Mouse (Mus musculus) liver, embryonic 12.5 days (tissue): ENCODE results near the gene 3110040M04Rik. TPM values are rescaled to one million over a fixed set of nuclear protein-coding genes. Genes with fewer than 3 reads are reported as not detected.
"Not testable (repeated sequence)": the region's sequence is repeated elsewhere in the genome, so short reads cannot be mapped to it uniquely, and the experiment has no call there.

Source experiments
- ATAC-seq: fragments of 200-750 bp; cut with Nextera tagmentation; 2 replicates; pipeline ENCODE4 v1.8.0; 2017; ENCODE audit warnings: moderate number of reproducible peaks, mild to moderate bottlenecking, moderate library complexity
- H3K27ac ChIP-seq: fragments of 300-500 bp; sonication (generic); 2 replicates; pipeline ENCODE4 v1.5.1; 2016; ENCODE audit warnings: mild to moderate bottlenecking
- H3K27me3 ChIP-seq: fragments of 300-500 bp; sonication (generic); replicated peaks from 2 replicates; pipeline ENCODE4 v1.6.1; 2016; ENCODE audit warnings: mild to moderate bottlenecking, moderate library complexity
- H3K36me3 ChIP-seq: fragments of 300-500 bp; sonication (generic); 2 replicates; pipeline ENCODE4 v1.6.1; 2016; ENCODE audit warnings: mild to moderate bottlenecking, moderate library complexity
- H3K4me1 ChIP-seq: fragments of 300-500 bp; sonication (generic); 2 replicates; pipeline ENCODE4 v1.6.1; 2016
- H3K4me2 ChIP-seq: fragments of 300-500 bp; sonication (generic); 2 replicates; pipeline ENCODE4 v1.6.1; 2016; ENCODE audit warnings: mild to moderate bottlenecking, moderate library complexity
- H3K4me3 ChIP-seq: fragments of 300-500 bp; sonication (generic); 2 replicates; pipeline ENCODE4 v1.5.1; 2016; ENCODE audit warnings: mild to moderate bottlenecking, moderate library complexity
- H3K9ac ChIP-seq: fragments of 300-500 bp; sonication (generic); 2 replicates; pipeline ENCODE4 v1.6.1; 2016; ENCODE audit warnings: mild to moderate bottlenecking, moderate library complexity
- H3K9me3 ChIP-seq: fragments of 300-500 bp; sonication (generic); replicated peaks from 2 replicates; pipeline ENCODE4 v1.6.1; 2016; ENCODE audit warnings: mild to moderate bottlenecking, moderate library complexity
- WGBS: fragments of 180-500 bp; shearing (Covaris S2); methylation state at CpG from one replicate; pipeline ENCODE4 v1.1.7; 2016; ENCODE audit not compliant: insufficient replicate concordance; 5-methylcytosine and 5-hydroxymethylcytosine counted together
- polyA plus RNA-seq: library from polyadenylated mRNA; unstranded; fragments of >200 nt; fragmentation: Nextera tagmentation; extraction: Ambion mirVana; gene quantifications from 2 replicates; pipeline ENCODE4 v1.2.1, GENCODE M21; 2016

The 3110040M04Rik gene
- 1.3 and 1.6 TPM in 2 replicates for polyA plus RNA-seq

DNA sequence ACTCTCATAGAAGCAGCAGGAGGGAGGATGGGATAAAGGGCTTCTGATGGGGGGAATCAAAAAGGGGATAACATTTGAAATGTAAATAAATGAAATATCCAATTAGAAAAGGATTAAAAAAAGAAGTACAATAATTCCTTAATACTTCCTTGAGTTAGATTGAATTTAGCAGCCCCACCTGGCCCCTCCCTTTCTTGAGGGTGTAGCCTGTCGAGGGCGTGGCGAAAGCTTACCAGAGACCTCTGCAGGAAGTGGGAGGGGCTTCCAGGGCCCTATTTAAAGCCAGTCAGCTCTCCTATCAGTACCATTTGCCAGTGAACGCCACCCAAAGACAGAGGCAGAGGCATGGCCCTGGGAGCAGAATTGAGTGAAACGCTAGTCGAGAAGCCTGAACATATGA lies at the start of gene 3110040M04Rik:
3110040M04Rik (plus strand) TSS at position 304 of the 400 bp plus-strand sequence.
- no CpG with 5 or more reads among the region's 6 CpGs for WGBS
- ATAC-seq, H3K9ac ChIP-seq: not testable (repeated sequence)

DNA sequence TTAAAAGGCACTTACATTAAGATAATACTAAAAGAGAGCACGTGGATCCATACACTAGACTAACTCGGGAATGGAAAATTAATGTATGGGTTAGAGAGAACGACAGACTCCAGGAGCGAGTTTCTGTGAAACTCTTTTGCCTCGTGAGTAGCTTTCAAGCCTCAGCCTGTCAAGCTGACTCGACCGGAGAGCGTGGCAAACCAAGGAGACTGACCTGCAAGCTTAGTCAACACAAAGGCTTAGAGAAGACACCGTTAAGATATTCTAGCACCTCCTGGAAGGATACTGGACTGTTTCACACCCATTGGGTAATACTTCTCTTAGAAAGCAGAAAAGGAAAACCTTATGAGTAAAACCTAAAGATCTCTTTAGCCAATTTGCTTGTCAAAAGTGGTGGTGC lies 49.8 kb upstream of the 3110040M04Rik start:
- not testable (repeated sequence) for H3K36me3 ChIP-seq, H3K27ac ChIP-seq, H3K9ac ChIP-seq, H3K27me3 ChIP-seq, H3K9me3 ChIP-seq, H3K4me3 ChIP-seq, H3K4me2 ChIP-seq, ATAC-seq
- WGBS = 80% methylated on average over 9 of the region's 9 CpGs
- H3K4me1 ChIP-seq = peaks cover 18% of the 10 kb centered on the region

More for the DNA sequence above, at the start of gene 3110040M04Rik:
- not testable (repeated sequence) for H3K4me3 ChIP-seq, H3K27me3 ChIP-seq, H3K4me1 ChIP-seq, H3K36me3 ChIP-seq, H3K27ac ChIP-seq, H3K9me3 ChIP-seq, H3K4me2 ChIP-seq

DNA sequence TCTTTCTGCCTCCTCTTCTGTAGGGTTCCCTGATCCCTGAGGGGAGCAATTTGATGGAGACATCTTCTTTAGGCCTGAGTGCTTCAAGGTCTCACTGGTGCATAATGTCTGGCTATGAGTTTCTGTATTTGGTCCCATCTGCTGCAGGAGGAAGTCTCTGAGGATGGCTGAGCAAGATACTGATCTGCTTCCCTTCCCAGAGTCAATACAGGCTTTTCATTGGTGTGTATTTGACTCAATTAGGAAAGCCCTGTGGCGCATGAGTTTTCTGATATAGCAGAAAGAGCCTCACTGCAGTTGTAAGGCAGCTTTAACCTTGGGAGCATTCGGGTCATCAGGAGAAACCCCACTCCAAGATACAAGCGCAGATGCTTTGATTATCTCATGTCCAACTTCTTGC lies 47.8 kb upstream of the 3110040M04Rik start:
- Histone ChIP-seq H3K4me1 (peaks cover 18% of the 10 kb centered on the region), H3K27ac (no peak overlapping the region), H3K36me3 (no peaks in the 10 kb centered on the region), H3K9ac (no peak overlapping the region), H3K27me3 (0 out of 2 replicates have a peak, but pooled peaks cover 7% of the 10 kb centered on the region), H3K4me3 (no peak overlapping the region), H3K4me2 (no peak overlapping the region), H3K9me3 (no peaks in the 10 kb centered on the region)
- no peak for ATAC-seq
- WGBS = 66% methylated on average over 3 of the region's 3 CpGs

DNA sequence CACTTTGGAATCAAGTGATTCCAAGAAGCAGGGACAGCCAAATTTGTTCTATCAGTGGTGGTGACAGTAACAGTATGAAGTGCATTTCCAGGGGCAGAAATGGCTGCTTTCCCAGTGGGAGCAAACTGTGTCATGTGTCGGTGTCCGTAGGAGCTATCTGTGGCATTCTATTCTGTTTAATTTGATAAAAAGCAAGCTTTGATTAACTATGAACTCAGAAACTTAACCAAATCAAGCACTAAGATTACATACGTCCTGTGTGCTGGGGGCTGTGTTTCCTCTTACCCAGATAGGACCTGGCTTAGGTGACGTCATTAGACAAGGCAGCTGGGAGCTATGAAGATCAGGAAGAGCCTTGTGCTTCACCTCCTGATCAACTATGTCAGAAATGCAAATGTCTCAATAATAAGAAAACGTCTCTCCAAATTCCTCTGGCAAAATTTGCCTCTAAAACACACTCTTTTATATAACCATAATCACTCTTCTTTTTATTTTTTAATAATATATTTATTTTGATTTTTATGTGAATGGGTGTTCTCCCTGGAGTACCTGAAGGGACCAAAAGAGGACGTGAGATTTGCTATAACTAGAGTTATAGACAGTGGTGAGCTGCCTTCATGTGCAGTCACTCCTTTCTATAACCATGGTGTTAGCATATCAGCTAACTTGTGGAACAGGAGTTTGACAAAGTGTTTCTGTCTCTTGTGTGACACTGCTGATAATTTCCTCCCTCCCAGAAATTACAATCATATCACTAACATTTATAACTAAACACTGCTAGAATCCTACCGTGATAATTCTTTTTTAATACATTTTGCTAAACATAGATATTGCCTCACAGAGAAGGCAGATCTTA lies 46.9 kb upstream of the 3110040M04Rik start:
- Histone ChIP-seq H3K36me3 (no peaks in the 10 kb centered on the region), H3K4me2 (no peak overlapping the region), H3K4me1 (peaks cover 18% of the 10 kb centered on the region), H3K9ac (no peak overlapping the region), H3K27me3 (0 out of 2 replicates have a peak, but pooled peaks cover 7% of the 10 kb centered on the region), H3K27ac (no peak overlapping the region), H3K9me3 (no peaks in the 10 kb centered on the region), H3K4me3 (no peak overlapping the region)
- 38% methylated on average over 7 of the region's 7 CpGs for WGBS
- ATAC-seq = peak; percentile 68; the same call in 1 of the 2 replicates

DNA sequence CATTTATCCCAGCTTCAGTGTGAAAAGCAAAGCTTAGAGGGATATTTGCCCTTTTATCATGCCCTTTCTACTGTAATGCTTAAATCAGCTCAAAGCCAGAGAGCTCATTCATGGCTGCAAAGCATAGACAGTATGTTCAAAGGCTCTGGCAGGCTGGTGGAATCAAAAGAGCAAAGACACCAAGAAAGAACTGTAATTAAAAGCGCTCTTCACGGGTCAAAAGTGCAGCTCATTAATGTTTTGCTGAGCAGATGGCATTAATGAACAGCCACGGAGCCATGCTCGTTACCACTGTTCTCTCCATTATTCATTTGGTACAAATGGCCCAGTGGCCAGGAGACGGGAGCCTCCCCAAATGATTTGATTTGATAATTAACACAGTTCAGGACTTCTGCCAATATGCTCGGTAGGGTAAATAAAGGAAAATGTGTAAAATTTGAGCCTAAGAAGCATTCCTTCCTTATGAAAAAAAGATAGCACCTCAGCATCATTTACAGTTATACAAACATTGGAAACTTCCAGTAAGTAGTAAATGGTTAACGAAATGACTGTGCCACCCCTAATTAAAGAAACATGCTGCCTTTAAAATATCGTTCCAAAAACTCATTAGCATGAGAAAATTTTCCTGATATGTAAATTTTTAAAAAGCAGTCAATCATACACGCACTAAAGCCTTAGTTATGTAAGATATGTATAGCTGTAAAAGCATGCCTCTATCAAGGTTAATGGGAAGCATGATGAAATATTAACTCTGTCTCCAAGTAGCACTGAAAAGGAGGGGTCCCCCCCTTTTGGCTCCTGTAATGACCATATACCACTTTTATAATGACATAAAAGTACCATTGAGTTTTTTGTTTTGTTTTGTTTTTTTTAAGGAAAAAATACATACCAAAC lies 45.7 kb upstream of the 3110040M04Rik start:
- WGBS = 68% methylated on average over 9 of the region's 9 CpGs

DNA sequence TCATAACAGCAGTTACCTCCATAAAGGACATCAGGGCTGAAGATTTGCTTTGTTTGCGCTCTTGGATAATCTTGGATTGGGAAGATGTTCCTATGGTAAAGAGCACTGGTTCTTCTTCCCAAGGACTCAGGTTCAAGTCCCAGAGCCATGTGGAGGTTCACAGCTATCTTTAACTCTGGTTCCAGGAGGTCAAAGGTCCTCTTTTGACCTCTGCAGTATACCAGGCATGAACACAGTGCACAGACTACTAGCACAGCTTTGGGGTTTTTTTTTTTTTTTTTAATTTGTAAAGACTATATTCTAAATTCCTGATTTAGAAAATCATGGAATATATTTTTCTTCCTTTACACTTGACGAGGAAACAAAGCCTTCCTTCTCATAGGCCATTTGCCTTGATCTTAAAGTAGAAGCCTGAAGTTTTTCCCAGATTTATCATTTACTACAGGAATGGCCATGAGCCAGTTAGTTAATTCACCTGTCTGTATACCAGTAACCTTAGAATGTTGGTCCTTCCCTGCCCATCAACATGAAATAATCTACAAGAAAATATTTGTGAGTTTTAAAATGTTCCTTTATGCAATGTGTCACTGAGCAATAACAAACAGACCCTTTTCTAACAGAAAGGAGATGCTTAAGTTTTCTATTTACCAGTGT lies 44.9 kb upstream of the 3110040M04Rik start:
- 70% methylated on average over 2 of the region's 2 CpGs for WGBS
- no peak for ATAC-seq
- H3K9me3 ChIP-seq = no peaks in the 10 kb centered on the region
- H3K4me3 ChIP-seq = no peak overlapping the region
- no peak overlapping the region for H3K27ac ChIP-seq
- H3K4me1 ChIP-seq = peaks cover 18% of the 10 kb centered on the region
- no peak overlapping the region for H3K9ac ChIP-seq
- H3K27me3 ChIP-seq = 0 out of 2 replicates have a peak, but pooled peaks cover 7% of the 10 kb centered on the region
- H3K4me2 ChIP-seq = no peak overlapping the region
- H3K36me3 ChIP-seq = no peaks in the 10 kb centered on the region

More for the DNA sequence above, 45.7 kb upstream of the 3110040M04Rik start:
- H3K36me3 ChIP-seq = no peaks in the 10 kb centered on the region
- no peak overlapping the region for H3K9ac ChIP-seq
- no peak overlapping the region for H3K27ac ChIP-seq
- peaks cover 18% of the 10 kb centered on the region for H3K4me1 ChIP-seq
- no peak overlapping the region for H3K4me2 ChIP-seq
- no peak overlapping the region for H3K4me3 ChIP-seq
- no peaks in the 10 kb centered on the region for H3K9me3 ChIP-seq
- no peak for ATAC-seq
- 0 out of 2 replicates have a peak, but pooled peaks cover 7% of the 10 kb centered on the region for H3K27me3 ChIP-seq

DNA sequence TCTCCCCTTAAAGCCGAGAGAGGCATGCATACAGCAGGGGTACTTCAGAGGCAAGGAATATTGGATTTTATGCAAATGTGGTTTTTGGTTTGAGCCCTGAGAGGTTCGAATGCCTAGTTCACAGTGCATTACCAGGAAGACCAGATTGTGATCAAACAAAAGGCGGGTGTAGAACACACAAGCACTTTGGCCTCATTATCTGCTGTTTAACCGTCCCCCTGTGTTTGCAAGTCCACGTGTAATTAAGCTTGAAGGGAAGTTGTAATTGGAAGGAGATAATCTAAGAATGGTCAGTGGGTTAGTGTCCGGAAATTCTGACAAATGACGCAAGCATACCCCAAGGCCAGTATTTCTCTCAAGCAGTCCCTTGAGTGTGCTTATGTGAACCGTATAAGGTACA lies 37.9 kb upstream of the 3110040M04Rik start:
- 18% methylated on average over 8 of the region's 8 CpGs for WGBS
- Histone ChIP-seq H3K27me3 (no peaks in the 10 kb centered on the region), H3K4me2 (no peak overlapping the region), H3K9ac (no peak overlapping the region), H3K36me3 (no peaks in the 10 kb centered on the region), H3K27ac (peak overlapping the region; percentile 47; the same call in 1 of the 2 replicates), H3K4me1 (peaks cover 34% of the 10 kb centered on the region), H3K9me3 (no peaks in the 10 kb centered on the region), H3K4me3 (no peak overlapping the region)
- ATAC-seq = peak; percentile 56

DNA sequence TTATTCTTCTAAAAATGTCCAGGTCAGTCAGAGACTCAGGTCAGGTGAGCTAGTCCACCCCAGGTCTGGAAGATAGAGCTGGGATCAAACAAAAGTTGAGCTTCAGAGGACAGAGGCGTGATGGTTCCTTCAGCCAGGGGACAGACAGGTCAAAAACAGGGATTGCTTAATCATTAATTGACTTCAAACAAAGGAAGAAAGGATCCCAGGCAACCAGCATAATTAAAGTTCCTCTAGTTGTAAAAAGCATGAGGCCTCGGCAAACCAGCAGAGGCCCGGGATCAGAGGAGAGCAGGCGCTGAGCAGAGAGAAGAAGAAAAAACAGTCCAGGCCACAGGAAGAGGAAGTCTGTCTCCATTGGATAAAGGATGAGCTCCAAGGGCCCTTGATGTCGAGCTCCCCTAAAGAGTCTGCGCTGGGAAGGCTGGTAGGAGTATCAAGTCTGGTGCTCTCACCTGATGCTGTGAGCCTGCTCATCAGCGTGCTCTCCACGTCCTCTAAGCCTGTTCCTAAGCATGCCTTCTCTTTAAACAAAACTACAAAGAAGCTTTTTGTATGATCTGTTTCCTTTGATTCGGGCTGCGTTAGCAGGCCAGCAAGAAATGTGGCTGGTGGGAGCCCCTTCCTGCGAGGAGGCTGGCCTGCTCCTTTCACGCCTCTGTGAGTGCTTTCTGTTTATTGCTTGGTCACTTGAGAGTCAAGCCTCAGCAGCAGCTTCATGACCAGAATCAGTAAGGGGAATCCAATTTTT lies 36.4 kb upstream of the 3110040M04Rik start:
- peak; percentile 40; the same call in 1 of the 2 replicates for ATAC-seq
- Histone ChIP-seq H3K36me3 (no peaks in the 10 kb centered on the region), H3K4me2 (peak overlapping the region; percentile 31), H3K27me3 (no peaks in the 10 kb centered on the region), H3K27ac (peak overlapping the region; percentile 59), H3K9ac (0 out of 2 replicates have a peak overlapping the region, but pooled peaks have one; percentile 19), H3K4me1 (peaks cover 45% of the 10 kb centered on the region), H3K9me3 (no peaks in the 10 kb centered on the region), H3K4me3 (no peak overlapping the region)
- 38% methylated on average over 12 of the region's 12 CpGs for WGBS

DNA sequence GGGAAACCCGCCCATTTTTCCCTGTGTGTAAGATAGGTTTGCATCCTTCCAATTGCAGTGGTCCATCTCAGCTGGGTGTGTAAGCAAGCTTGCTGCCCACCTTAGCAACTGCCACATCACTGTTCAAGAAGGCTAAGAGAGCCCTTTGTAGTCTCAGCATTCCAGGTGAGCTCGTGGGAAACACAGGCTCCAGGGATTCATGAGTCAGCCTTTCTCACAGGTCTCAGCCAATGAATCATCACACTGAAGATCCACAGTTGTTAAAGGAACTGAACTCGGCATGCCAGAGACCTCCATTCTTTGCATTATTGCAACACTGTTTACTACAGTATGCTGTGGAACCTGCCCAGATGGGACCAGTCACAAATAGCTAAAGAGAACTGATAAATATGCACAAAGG lies 35.3 kb upstream of the 3110040M04Rik start:
- peaks cover 46% of the 10 kb centered on the region for H3K4me1 ChIP-seq
- no peak overlapping the region for H3K4me2 ChIP-seq
- H3K27ac ChIP-seq = no peak overlapping the region
- H3K9me3 ChIP-seq = no peaks in the 10 kb centered on the region
- H3K36me3 ChIP-seq = no peaks in the 10 kb centered on the region
- no peaks in the 10 kb centered on the region for H3K27me3 ChIP-seq
- 61% methylated on average over 3 of the region's 3 CpGs for WGBS
- ATAC-seq = no peak
- H3K4me3 ChIP-seq = no peak overlapping the region
- H3K9ac ChIP-seq = no peak overlapping the region

DNA sequence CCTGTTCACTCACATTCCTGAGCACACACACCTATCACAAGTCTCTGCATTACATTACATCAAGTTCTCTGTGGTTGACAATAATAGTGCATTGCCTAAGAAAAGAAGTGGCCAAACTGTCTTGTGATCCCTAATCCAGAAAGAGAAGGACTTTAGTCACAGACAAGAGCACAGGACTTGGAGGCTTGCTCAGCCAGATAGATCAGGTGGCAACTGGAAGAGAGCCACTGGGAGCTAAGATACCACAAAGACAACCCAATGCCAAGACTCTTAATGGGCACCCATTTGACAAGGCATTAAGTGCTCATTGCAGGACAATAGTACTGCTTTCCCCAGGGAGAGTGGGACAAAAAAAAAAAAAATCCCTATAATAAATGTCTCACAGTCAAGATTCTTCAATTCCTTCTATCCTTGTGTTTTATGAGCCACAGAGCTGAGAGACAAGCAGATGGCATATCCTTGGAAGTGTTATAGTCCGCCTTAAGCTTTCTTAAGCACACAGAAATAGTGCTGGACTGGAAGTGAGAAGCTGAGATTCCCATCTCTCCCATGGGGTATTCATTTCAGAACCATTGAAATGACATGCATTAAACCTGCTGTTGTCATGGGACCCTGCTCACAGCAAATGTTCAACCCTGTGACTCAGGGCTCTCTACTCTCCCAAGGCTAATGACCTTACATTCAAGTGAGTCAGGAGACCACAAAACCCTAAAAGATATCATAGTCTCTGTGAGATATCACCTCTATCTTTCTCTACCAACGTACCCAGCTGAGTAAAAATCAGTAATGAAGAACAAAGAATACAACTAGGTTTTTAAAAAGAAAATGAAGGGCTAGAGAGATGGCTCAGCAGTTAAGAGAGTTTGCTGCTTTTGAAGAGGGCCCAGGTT lies 32.1 kb upstream of the 3110040M04Rik start:
- no peaks in the 10 kb centered on the region for H3K36me3 ChIP-seq
- WGBS = 46% methylated on average over 2 of the region's 2 CpGs
- peaks cover 43% of the 10 kb centered on the region for H3K4me1 ChIP-seq
- H3K9me3 ChIP-seq = no peaks in the 10 kb centered on the region
- no peak overlapping the region for H3K4me2 ChIP-seq
- ATAC-seq = no peak
- H3K4me3 ChIP-seq = no peak overlapping the region
- H3K27me3 ChIP-seq = no peaks in the 10 kb centered on the region
- no peak overlapping the region for H3K9ac ChIP-seq
- no peak overlapping the region for H3K27ac ChIP-seq
